Mouse (Mus musculus) frontal cortex, postnatal 14 days (tissue): ENCODE data around the gene Gm21988.

Source experiments
- DNase-seq, 2 experiments: peaks; one replicate each; pipeline ENCODE4 v3.0.0; 2022; ENCODE audit warnings: low spot score in 2 of 2

Gene Gm21988

GRCm38 (mm10) chr11:70218039-70218438, 21.6 kb downstream of the Gm21988 start:
- DNase-seq, result no peak

GRCm38 (mm10) chr11:70216103-70216502, 23.5 kb downstream of the Gm21988 start:
- no peak for DNase-seq

- no peak for DNase-seq
These were observed 24.3 kb downstream of the Gm21988 start for GRCm38 (mm10) chr11:70215301-70215700.

GRCm38 (mm10) chr11:70214856-70215209, 24.8 kb downstream of the Gm21988 start:
- no peak for DNase-seq

GRCm38 (mm10) chr11:70214191-70214855, 25.3 kb downstream of the Gm21988 start:
- DNase-seq, result no peak

- no peak for DNase-seq
These were observed 25.9 kb downstream of the Gm21988 start for GRCm38 (mm10) chr11:70213736-70214135.

- peak in 1 of 2 experiments; percentile 64 for DNase-seq
These were observed 26.7 kb downstream of the Gm21988 start for GRCm38 (mm10) chr11:70212896-70213295.

- DNase-seq, result no peak
These were observed 27.2 kb downstream of the Gm21988 start, which contains the start of gene Slc16a11 for GRCm38 (mm10) chr11:70212423-70212822. Gene Slc16a11, plus strand, starts transcription at chr11:70212752.

GRCm38 (mm10) chr11:70211972-70212371, 27.7 kb downstream of the Gm21988 start:
- DNase-seq, result no peak

GRCm38 (mm10) chr11:70210681-70211080, 28.9 kb downstream of the Gm21988 start:
- DNase-seq, result no peak

- no peak for DNase-seq
These were observed 30.7 kb downstream of the Gm21988 start for GRCm38 (mm10) chr11:70208778-70209388.

- DNase-seq, result no peak
These were observed 32.3 kb downstream of the Gm21988 start for GRCm38 (mm10) chr11:70207283-70207682.

GRCm38 (mm10) chr11:70206801-70207200, 32.8 kb downstream of the Gm21988 start:
- no peak for DNase-seq

GRCm38 (mm10) chr11:70201691-70202090, 37.9 kb downstream of the Gm21988 start:
- DNase-seq, result peak; percentile 39 to 75

- DNase-seq, result no peak
These were observed 39.5 kb downstream of the Gm21988 start for GRCm38 (mm10) chr11:70200036-70200608.

- DNase-seq, result no peak
These were observed 40.5 kb downstream of the Gm21988 start for GRCm38 (mm10) chr11:70199107-70199506.

GRCm38 (mm10) chr11:70198332-70198731, 41.3 kb downstream of the Gm21988 start:
- no peak for DNase-seq

GRCm38 (mm10) chr11:70193354-70194285, 46.0 kb downstream of the Gm21988 start:
- DNase-seq, result no peak

GRCm38 (mm10) chr11:70192157-70192556, 47.5 kb downstream of the Gm21988 start:
- DNase-seq, result no peak

- DNase-seq, result no peak
These were observed 48.4 kb downstream of the Gm21988 start for GRCm38 (mm10) chr11:70191188-70191587.

- no peak for DNase-seq
These were observed 50.1 kb downstream of the Gm21988 start for GRCm38 (mm10) chr11:70189319-70190134.
